Mouse (Mus musculus) liver, embryonic 11.5 days (tissue): ENCODE data around the gene Pea15a. TPM values are rescaled to one million over a fixed set of nuclear protein-coding genes. Genes with fewer than 3 reads are reported as not detected.
A peak's percentile ranks its signal among the peaks of the same experiment; 100 is the strongest.

ENCODE experiments used
- ATAC-seq: fragments of 200-750 bp; cut with Nextera tagmentation; replicated peaks from 2 replicates; pipeline ENCODE4 v1.8.0; 2017; ENCODE audit warnings: moderate number of reproducible peaks, mild to moderate bottlenecking, moderate TSS enrichment, moderate library complexity; ENCODE audit not compliant: low FRiP score
- DNase-seq: peaks from one replicate; pipeline ENCODE4 v3.0.0-alpha.2; 2017; ENCODE audit warnings: low spot score
- H3K27ac ChIP-seq: fragments of 300-500 bp; sonication (generic); 2 replicates; pipeline ENCODE4 v1.5.1; 2014; ENCODE audit warnings: mild to moderate bottlenecking, low read depth, low read length, control low read depth
- H3K27me3 ChIP-seq: fragments of 300-500 bp; sonication (generic); replicated peaks from 2 replicates; pipeline ENCODE4 v1.6.1; 2014; ENCODE audit warnings: low read length, mixed read lengths; ENCODE audit not compliant: control insufficient read depth, insufficient read depth
- H3K36me3 ChIP-seq: fragments of 300-500 bp; sonication (generic); 2 replicates; pipeline ENCODE4 v1.6.1; 2014; ENCODE audit warnings: mild to moderate bottlenecking, low read length, moderate library complexity, mixed read lengths; ENCODE audit not compliant: control insufficient read depth, insufficient read depth
- H3K4me1 ChIP-seq: fragments of 300-500 bp; sonication (generic); replicated peaks from 2 replicates; pipeline ENCODE4 v1.6.1; 2014; ENCODE audit warnings: low read length, mixed read lengths; ENCODE audit not compliant: control insufficient read depth, insufficient read depth
- H3K4me2 ChIP-seq: fragments of 300-500 bp; sonication (generic); 2 replicates; pipeline ENCODE4 v1.6.1; 2014; ENCODE audit warnings: mild to moderate bottlenecking, control low read depth, moderate library complexity
- H3K4me3 ChIP-seq: fragments of 300-500 bp; sonication (generic); 2 replicates; pipeline ENCODE4 v1.5.1; 2014; ENCODE audit warnings: low read depth, low read length, control low read depth
- H3K9ac ChIP-seq: fragments of 300-500 bp; sonication (generic); 2 replicates; pipeline ENCODE4 v1.6.1; 2014; ENCODE audit warnings: low read depth, low read length, control low read depth
- H3K9me3 ChIP-seq: fragments of 300-500 bp; sonication (generic); 2 replicates; pipeline ENCODE4 v1.6.1; 2016; ENCODE audit warnings: low read length, inconsistent platforms, mixed read lengths; ENCODE audit not compliant: control insufficient read depth
- whole genome bisulfite sequencing: fragments of 180-500 bp; shearing (Covaris S2); extraction: QIAGEN DNeasy Blood & Tissue Kit; methylation state at CpG from one replicate; pipeline ENCODE4 v1.1.7; 2014; 5-methylcytosine and 5-hydroxymethylcytosine counted together
- polyA plus RNA-seq: library from polyadenylated mRNA; unstranded; fragments of >200 nt; fragmentation: Nextera tagmentation; extraction: Ambion mirVana; gene quantifications from 2 replicates; pipeline ENCODE4 v1.2.1, GENCODE M21; 2014

The Pea15a gene
- polyA plus RNA-seq, 1 experiment from 2014 or later, result 43.4 TPM

- ATAC-seq, result no peak
- Histone ChIP-seq H3K4me2 (no peak overlapping the region), H3K36me3 (peaks cover 32% of the 10 kb centered on the region), H3K27ac (no peak overlapping the region), H3K4me3 (no peak overlapping the region), H3K9ac (no peak overlapping the region), H3K9me3 (no peaks in the 10 kb centered on the region), H3K27me3 (no peaks in the 10 kb centered on the region), H3K4me1 (peaks cover 1% of the 10 kb centered on the region)
- WGBS, result 90% methylated on average over 3 of the region's 3 CpGs
- DNase-seq, result no peak
Observed at GRCm38 (mm10) chr1:172154536-172154935, 52.1 kb downstream of the Pea15a start.

- peak overlapping the region; percentile 87 for H3K4me2 ChIP-seq
- peaks cover 17% of the 10 kb centered on the region for H3K36me3 ChIP-seq
- DNase-seq, result no peak
- no peak for ATAC-seq
- H3K4me1 ChIP-seq, result peaks cover 4% of the 10 kb centered on the region
- H3K27ac ChIP-seq, result peak overlapping the region; percentile 97
- 12% methylated on average over 19 of the region's 19 CpGs for WGBS
- H3K9me3 ChIP-seq, result no peaks in the 10 kb centered on the region
- peak overlapping the region; percentile 100 for H3K9ac ChIP-seq
- H3K27me3 ChIP-seq, result no peaks in the 10 kb centered on the region
- peak overlapping the region; percentile 95 for H3K4me3 ChIP-seq
Observed at GRCm38 (mm10) chr1:172148955-172149815, 57.4 kb downstream of the Pea15a start.

GRCm38 (mm10) chr1:172148279-172148954, 58.2 kb downstream of the Pea15a start:
- no peaks in the 10 kb centered on the region for H3K9me3 ChIP-seq
- peaks cover 14% of the 10 kb centered on the region for H3K36me3 ChIP-seq
- peak overlapping the region; percentile 100 for H3K9ac ChIP-seq
- peak; percentile 71 for DNase-seq
- H3K4me1 ChIP-seq, result peaks cover 4% of the 10 kb centered on the region
- under 1% methylated on average over 40 of the region's 40 CpGs for WGBS
- ATAC-seq, result peak; percentile 55
- peak overlapping the region; percentile 97 for H3K27ac ChIP-seq
- no peaks in the 10 kb centered on the region for H3K27me3 ChIP-seq
- H3K4me3 ChIP-seq, result peak overlapping the region; percentile 95
- H3K4me2 ChIP-seq, result peak overlapping the region; percentile 87

GRCm38 (mm10) chr1:172147835-172148278, 58.7 kb downstream of the Pea15a start, which contains the start of gene Dcaf8:
Gene Dcaf8, plus strand, starts transcription at chr1:172148084.
- H3K27ac ChIP-seq, result peak within 1 kb of the TSS; percentile 97
- H3K27me3 ChIP-seq, result no peaks in the 10 kb centered on the region
- DNase-seq (peak; percentile 94), ATAC-seq (peak; percentile 98)
- under 1% methylated on average over 42 of the region's 42 CpGs for WGBS
- H3K9ac ChIP-seq, result peak within 1 kb of the TSS; percentile 100
- peaks cover 14% of the 10 kb centered on the region for H3K36me3 ChIP-seq
- peaks cover 4% of the 10 kb centered on the region for H3K4me1 ChIP-seq
- peak within 1 kb of the TSS; percentile 87 for H3K4me2 ChIP-seq
- peak within 1 kb of the TSS; percentile 95 for H3K4me3 ChIP-seq
- no peaks in the 10 kb centered on the region for H3K9me3 ChIP-seq

Other genes with a start within 250 kb of the Pea15a start
- 5.4 and 6.2 TPM in 2 replicates for gene Vangl2, start 178.4 kb downstream of the Pea15a start, polyA plus RNA-seq
- gene Nhlh1, start 149.2 kb downstream of the Pea15a start, polyA plus RNA-seq, result 0.11 TPM in 1 of 2 replicates, not detected in the other
- gene Copa, start 124.3 kb downstream of the Pea15a start, polyA plus RNA-seq, result 137 and 153 TPM in 2 replicates
- gene Ncstn, start 124.0 kb downstream of the Pea15a start, polyA plus RNA-seq, result 75.3 and 76.5 TPM in 2 replicates
- 81.8 and 86.4 TPM in 2 replicates for gene Pex19, start 80.0 kb downstream of the Pea15a start, polyA plus RNA-seq
- gene Dcaf8, start 58.7 kb downstream of the Pea15a start, polyA plus RNA-seq, result 89.2 and 102 TPM in 2 replicates
- gene Casq1, start 13.1 kb upstream of the Pea15a start, polyA plus RNA-seq, result 2.2 and 4.1 TPM in 2 replicates
- not detected in 2 replicates for gene Atp1a4, start 51.6 kb upstream of the Pea15a start, polyA plus RNA-seq
- gene Igsf8, start 54.8 kb upstream of the Pea15a start, polyA plus RNA-seq, result 32.9 and 33.9 TPM in 2 replicates
- 0.16 and 0.22 TPM in 2 replicates for gene Atp1a2, start 91.3 kb upstream of the Pea15a start, polyA plus RNA-seq
- gene Kcnj9, start 122.5 kb upstream of the Pea15a start, polyA plus RNA-seq, result 0.39 and 0.51 TPM in 2 replicates
- 0.10 TPM in 1 of 2 replicates, not detected in the other for gene Kcnj10, start 134.4 kb upstream of the Pea15a start, polyA plus RNA-seq
- gene Pigm, start 169.7 kb upstream of the Pea15a start, polyA plus RNA-seq, result 7.7 and 7.8 TPM in 2 replicates